Mouse (Mus musculus) kidney, postnatal 10 days (tissue): ENCODE measurements at regions not wholly inside any gene's neighbourhood (a gene's known extent, or its start where the extent isn't known, plus 50 kb on each side); places are given as distances from the start of the nearest gene placed in this dataset.

ENCODE experiments used
- DNase-seq: peaks from one replicate; pipeline ENCODE4 v3.0.0; 2021; ENCODE audit warnings: mixed read lengths

- DNase-seq = no peak
These were observed 111.4 kb upstream of the Xylt1 start for GRCm38 (mm10) chr7:117269263-117269897.

GRCm38 (mm10) chr7:117278388-117278961 is 102.3 kb upstream of the Xylt1 start:
- DNase-seq = no peak

GRCm38 (mm10) chr7:117282194-117282593 is 98.6 kb upstream of the Xylt1 start:
- no peak for DNase-seq

GRCm38 (mm10) chr7:117285206-117285605 is 95.6 kb upstream of the Xylt1 start:
- DNase-seq = no peak

- DNase-seq = no peak
These were observed 94.8 kb upstream of the Xylt1 start for GRCm38 (mm10) chr7:117285985-117286384.

- peak; percentile 46 for DNase-seq
These were observed 77.1 kb upstream of the Xylt1 start for GRCm38 (mm10) chr7:117303705-117304104.

- DNase-seq = no peak
These were observed 70.1 kb upstream of the Xylt1 start for GRCm38 (mm10) chr7:117310586-117311200.

- no peak for DNase-seq
These were observed 69.5 kb upstream of the Xylt1 start for GRCm38 (mm10) chr7:117311316-117311715.

GRCm38 (mm10) chr7:117316126-117316805 is 64.5 kb upstream of the Xylt1 start:
- no peak for DNase-seq

GRCm38 (mm10) chr7:117317362-117317761 is 63.4 kb upstream of the Xylt1 start:
- DNase-seq = peak; percentile 12

GRCm38 (mm10) chr7:117320552-117320951 is 60.2 kb upstream of the Xylt1 start:
- DNase-seq = no peak
